Mouse (Mus musculus) heart, postnatal 0 days (tissue): ENCODE measurements around the gene Bdp1.

Experiments used
- CTCF ChIP-seq: IDR thresholded peaks from 2 replicates; pipeline ENCODE4 v1.5.1; 2016; ENCODE audit warnings: antibody characterized with exemption, control low read depth, low read depth
- EP300 ChIP-seq: IDR thresholded peaks from 2 replicates; pipeline ENCODE4 v1.6.1; 2016; ENCODE audit warnings: antibody characterized with exemption, low read depth

DNA sequence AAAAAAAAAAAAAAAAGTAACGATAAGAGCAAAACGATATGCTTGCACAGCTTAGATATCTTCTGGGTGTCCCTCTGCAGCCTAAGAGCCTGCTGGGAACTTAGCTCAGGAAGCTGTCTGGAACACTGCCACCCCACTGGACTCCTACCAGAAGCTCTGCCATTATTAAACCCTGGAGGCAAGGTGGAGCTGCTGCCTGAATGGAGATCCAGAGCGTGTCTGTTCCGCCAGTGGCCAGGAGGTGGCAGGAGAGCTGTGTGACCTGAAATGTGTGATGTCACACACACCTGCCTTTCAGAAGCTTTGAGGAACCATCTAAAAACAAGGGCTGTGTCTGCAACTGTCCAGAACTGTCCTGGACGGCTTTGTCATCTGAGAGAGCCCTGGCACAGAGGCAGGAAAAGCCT is 102.1 kb downstream of the Bdp1 start:
- TF ChIP-seq EP300 (no peak), CTCF (peak; percentile 87)
